Mouse (Mus musculus): ENCODE data around the gene Gm12248.
"Not testable (repeated sequence)": the region's sequence is repeated elsewhere in the genome, so short reads cannot be mapped to it uniquely, and the experiment has no call there.

The Gm12248 gene

DNA sequence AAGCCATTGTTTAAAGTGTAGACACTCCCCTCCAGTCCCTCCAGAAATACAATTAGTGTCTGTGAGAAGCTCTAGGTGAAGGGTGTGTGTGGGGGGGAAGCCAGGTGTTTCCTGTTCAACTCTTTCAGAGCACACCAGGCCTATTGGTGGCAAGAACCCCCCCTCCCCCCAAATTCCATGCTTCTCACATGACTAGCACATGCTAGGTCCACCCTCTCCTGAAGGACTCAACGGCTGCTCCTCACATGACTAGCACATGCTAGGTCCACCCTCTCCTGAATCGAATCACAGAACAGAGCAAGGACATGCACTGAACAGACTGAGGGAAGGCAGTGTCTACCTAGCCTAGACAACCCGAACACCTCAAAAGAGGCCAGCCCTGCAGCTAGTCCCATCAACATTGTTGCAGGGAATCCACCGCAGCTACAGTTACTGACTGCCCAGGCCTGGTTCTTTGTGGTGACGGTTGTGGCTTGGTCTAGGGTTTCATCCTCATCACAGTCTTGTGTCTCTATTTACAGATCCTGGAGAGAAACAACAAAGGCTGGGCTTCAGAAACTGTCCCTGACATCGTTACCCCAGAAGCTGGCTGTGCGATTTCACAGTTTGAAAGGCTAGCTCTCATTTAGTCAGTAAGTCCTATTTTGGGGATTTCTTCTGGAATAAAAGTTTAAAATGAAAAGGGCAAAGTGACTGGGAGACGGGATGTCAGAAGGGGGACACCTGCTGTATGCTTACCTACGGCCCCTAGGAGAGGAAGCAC lies 9.8 kb upstream of the Gm12248 start:
- intact Hi-C loops (cut with DNase I) = loop anchor here (5.0 kb wide), 1 partner anchor 65 kb away; the partner anchor contains the start of gene Gemin5

GRCm38 (mm10) chr11:58102146-58102545 lies 9.2 kb upstream of the Gm12248 start:
- intact Hi-C loops (cut with DNase I) = loop anchor here (5.0 kb wide), 1 partner anchor 65 kb away; the partner anchor contains the start of gene Gemin5

GRCm38 (mm10) chr11:58101194-58101720 lies 8.3 kb upstream of the Gm12248 start:
- intact Hi-C loops (cut with DNase I) = loop anchor here (5.0 kb wide), 1 partner anchor 66 kb away; the partner anchor contains the start of gene Gemin5

DNA sequence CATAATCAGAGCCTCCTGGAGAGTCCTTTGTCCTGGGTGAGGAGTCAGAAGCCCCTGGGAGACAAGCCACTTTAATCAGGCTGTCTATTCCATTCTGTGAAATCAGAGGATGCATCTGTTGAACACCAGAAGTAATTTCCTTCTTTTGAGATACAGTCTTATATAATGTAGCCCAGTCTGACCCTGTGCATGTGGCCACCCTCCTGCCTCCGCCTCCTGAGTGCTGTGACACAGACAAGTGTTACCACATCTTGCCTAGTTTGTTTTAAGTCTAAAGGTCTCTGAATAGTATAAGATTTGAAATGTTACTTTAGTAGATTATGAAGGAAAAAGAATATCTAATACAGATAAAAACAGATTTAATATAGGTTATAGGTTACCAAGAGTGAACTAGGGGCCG lies 7.1 kb upstream of the Gm12248 start:
- intact Hi-C loops (cut with DNase I) = loop anchor here (5.0 kb wide), 1 partner anchor 67 kb away; the partner anchor contains the start of gene Gemin5

GRCm38 (mm10) chr11:58098366-58098720 lies 5.4 kb upstream of the Gm12248 start:
- intact Hi-C loops (cut with DNase I) = not testable (repeated sequence)

DNA sequence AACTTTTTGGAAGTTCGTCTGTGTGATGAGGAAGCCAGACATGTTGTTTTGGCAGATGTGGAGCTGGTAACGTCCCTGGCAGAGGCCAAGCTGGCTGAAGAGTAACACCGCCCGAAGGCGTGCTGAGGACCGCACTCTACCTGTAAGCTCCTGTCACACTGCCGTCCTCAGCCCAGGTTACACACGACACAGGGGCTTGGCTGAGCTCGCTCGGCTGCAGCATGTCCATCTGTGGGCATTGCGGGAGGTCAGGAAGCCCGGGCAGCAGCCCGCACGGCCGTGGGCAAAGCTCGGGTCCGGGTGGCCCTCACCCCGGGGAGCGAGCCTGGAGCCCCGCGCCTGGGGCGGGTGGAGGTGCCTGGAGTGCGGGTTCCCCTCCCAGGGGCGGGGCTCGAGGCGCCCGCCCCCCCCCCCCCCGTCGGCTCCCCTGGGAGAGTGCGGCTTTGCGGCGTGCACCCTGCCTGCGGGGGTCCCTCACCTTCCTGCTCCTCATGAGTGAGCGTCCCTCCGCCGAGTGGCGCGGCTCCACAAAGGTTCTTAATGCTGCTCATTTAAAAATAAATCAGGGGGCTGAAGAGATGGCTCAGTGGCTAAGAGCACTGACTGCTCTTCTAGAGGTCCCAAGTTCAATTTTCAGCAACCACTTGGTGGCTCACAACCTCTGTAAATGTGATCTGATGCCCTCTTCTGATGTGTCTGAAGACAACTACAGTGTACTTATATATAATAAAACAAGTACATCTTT lies 4.9 kb upstream of the Gm12248 start:
- intact Hi-C loops (cut with DNase I) = no loop called here

DNA sequence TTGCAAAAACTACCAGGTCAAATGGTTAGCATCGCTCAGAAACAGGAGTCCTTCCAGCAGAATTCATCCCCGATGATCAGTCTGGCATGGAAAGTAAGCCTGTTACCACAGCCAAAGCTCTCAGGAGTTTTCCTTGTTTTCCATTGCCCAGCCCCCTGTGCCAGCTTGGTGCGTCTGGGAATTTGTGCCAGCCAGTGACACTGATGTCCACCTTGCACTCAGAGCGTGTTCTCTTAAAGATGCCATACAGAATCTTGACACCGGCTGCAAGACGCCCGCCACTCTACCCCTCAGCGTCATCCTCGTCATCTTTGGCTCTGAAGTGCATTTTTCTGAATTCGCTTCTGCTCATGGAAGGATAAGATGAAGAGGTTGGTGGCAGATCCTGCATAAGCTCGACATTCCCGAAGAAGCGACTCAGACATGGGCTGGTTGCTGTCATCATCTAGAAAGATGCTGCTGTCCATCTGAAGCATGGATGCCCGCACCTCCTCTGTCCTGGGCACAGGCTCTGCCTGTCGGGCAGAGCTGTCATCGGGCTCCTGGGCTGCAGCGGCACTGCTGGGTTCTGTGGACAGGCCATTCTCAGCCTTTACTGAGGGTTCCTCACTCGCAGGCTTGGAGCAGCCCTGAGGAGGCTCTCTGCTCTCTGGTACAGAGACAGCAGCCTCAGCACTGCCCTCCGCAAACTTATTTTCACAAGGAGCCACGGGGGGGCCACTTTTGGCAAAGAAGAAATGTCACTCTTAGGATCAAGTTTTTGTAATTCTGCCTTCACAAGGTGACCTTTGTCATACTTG lies 4.1 kb upstream of the Gm12248 start:
- intact Hi-C loops (cut with DNase I) = no loop called here

GRCm38 (mm10) chr11:58096160-58096559 lies 3.2 kb upstream of the Gm12248 start:
- intact Hi-C loops (cut with DNase I) = no loop called here

DNA sequence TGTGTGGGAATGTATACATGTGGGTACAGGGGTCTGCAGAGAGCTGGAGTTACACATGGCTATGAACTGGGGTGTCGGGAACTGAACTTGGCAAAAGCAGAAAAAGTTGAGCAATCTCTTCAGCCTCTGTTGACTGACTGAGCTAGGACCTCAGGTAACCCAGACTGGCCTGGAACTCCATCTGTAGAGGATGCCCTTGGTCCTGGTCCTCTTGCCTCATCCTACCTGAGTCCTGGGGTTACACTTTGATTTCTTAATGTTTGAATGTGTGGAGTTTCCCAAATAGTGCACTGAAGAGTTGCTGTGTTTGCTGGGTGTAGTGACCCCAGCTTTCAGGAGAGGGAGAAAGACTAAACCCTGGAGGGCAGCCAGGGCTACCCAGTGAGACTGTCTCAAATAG lies 2.6 kb upstream of the Gm12248 start:
- intact Hi-C loops (cut with DNase I) = no loop called here

- intact Hi-C loops (cut with DNase I) = no loop called here
These were observed 1.8 kb upstream of the Gm12248 start for GRCm38 (mm10) chr11:58094766-58095165.

DNA sequence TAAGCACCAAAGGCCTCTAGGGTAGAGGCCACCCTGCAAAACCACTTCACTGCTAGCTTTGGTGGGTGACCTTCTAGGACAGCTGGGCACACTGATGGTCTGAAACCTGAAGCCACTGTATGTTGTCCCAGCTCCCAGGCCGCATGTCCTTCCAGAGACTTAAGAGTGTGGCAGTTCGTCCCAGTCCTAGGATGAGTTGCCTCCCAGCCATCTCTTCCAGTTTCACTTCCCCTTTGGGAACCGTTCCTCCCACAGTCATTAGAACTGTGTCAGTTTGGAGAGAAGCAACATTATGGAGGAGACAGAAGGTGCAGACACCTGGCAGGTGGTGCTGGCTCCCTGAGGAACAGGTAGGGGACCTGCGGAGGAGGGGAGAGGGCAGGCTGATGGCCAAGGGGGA lies 393 bp downstream of the Gm12248 start:
- intact Hi-C loops (cut with DNase I) = no loop called here

DNA sequence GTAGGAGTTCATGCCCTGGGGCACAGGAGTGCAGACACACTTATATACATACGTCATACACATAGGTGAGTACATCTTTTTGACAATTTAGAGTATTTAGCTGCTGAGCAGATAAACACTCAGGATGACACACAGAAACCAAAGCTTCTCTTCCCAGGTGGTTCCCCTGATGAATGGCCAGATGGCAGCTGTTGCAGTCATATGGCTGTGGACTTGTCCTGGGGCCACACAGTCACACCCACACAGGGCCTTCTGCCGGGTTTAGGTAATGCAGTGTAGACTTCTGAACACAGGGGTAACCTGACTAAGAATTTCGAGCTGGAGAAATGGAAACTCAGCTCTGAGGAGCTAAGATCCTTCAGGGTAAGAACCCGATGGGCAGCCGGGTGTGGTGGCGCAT lies 11.2 kb downstream of the Gm12248 start:
- intact Hi-C loops (cut with DNase I) = no loop called here

DNA sequence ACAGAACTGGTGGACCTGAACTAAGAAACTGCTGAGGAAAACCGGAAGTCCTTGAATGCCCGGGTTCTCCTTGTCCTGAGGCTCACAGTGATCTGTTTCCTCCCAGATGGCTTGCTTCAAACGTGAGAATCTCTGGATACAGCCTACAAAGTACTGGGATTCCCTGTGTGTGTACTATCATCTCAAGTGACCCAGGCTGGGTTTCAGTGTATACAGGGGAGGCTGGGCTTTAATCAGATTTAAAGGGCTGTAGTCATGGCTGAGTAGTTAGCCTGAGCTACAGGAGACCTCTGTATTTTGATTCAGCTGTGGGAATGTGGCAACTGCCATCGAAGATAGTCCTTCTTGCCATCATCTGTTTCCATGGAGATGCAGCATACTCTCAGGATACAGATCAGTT lies 15.7 kb downstream of the Gm12248 start:
- intact Hi-C loops (cut with DNase I) = no loop called here

- intact Hi-C loops (cut with DNase I) = no loop called here
These were observed 20.0 kb downstream of the Gm12248 start for GRCm38 (mm10) chr11:58072978-58073377.

DNA sequence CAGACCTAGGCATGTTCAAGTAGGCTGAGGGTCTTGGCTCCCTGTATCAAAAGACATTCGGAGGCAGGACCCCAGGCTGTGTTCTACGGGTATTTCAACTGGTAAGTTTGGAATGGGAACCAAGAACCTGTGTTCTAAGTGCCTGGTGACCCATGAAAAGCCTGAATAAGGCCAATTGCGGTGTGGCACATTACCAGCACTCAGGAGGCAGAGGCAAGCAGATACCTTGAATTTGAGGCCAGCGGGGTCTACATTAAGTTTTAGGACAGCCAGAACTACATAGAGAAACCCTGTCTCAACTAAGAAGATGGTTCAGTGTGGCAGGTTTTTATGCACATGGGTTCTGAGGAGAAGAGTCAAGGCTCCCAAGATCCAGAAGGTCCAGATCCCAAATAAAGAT lies 27.9 kb downstream of the Gm12248 start:
- intact Hi-C loops (cut with DNase I) = no loop called here

DNA sequence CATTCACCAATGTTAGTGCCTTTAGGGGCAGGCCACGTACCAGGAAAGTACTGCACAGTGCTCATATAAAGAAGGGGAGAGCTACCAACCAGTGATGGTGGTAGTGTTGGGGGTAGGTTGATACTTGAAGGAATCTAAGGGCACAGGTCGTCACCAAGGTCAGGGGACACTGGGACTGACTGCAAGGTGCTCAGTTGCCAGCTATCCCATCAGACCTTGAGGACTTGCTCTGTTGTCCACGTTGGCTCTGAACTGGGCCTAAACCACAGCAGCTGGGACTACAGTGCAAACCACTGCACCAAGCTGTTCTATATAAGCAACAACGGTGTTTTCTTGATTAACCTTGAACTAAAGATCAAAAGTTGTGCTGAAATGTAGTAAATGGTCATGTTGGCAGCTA lies 30.3 kb downstream of the Gm12248 start:
- intact Hi-C loops (cut with DNase I) = no loop called here

- intact Hi-C loops (cut with DNase I) = not testable (repeated sequence)
These were observed 31.7 kb downstream of the Gm12248 start for GRCm38 (mm10) chr11:58061218-58061617.

GRCm38 (mm10) chr11:58059752-58060151 lies 33.2 kb downstream of the Gm12248 start:
- intact Hi-C loops (cut with DNase I) = loop anchor here (5.0 kb wide), 1 partner anchor 42 kb away; no protein-coding TSS in a partner anchor

GRCm38 (mm10) chr11:58057455-58057854 lies 35.5 kb downstream of the Gm12248 start:
- intact Hi-C loops (cut with DNase I) = loop anchor here (2.0 to 5.0 kb wide), 2 partner anchors 40 to 107 kb away; no protein-coding TSS in a partner anchor

GRCm38 (mm10) chr11:58046438-58046837 lies 46.5 kb downstream of the Gm12248 start:
- intact Hi-C loops (cut with DNase I) = no loop called here

DNA sequence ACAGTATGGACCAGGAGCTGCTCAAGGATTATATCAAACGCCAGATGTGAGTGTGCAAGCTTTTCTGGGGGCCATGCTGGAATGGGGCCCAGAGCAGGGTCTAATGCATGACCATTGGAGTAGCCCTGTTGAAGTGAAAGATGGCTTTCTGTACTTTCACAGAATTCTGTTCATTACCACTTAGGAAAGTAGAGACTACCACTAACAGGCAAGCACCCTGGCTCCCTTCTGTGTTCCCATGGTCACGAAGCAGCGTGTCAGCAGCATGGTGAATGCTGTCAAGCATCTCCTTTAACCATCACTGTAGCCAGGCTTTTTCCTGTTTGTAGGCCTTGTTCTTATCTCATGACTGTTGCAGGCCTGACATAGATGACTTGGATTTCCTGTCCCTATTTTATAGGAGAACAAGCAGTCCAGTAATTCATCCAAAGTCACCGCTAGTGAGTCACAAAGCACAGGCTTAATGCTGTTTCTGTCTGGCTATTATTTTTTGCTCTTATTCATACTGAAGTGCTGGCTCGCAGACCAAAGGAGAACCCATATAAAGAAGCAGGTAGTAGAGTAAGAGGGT lies 50.0 kb downstream of the Gm12248 start:
- intact Hi-C loops (cut with DNase I) = no loop called here
